Mouse (Mus musculus): ENCODE measurements at regions not wholly inside any gene's neighbourhood (a gene's known extent, or its start where the extent isn't known, plus 50 kb on each side); places are given as distances from the start of the nearest gene placed in this dataset.

- DNase-seq = no peak
Measured at GRCm38 (mm10) chr14:105706756-105707155, 189.9 kb downstream of the Spry2 start.

- DNase-seq = no peak
Measured at GRCm38 (mm10) chr14:105698616-105699015, 198.0 kb downstream of the Spry2 start.

GRCm38 (mm10) chr14:105698086-105698485, 198.5 kb downstream of the Spry2 start:
- DNase-seq = no peak

DNA sequence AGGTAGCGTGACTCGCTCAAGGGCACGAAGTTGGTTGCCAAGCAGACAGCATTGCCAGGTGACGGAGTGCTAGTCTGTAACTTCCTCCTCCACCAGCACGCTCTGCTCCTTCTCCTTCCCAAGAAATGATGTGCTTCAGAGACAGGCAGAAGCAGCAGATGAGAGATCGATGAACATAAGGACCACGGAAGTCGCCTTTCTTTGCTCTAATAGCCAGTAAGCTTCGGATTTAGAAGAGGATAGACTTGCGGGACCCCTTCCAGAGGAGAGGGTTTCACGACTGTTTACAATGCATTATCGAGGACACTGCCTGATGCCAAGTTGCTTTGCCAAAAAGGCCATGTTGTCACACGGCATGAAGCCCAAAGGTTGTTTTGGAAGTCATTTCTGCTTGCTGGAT, 199.2 kb downstream of the Spry2 start:
- DNase-seq = no peak

GRCm38 (mm10) chr14:105694969-105695368, 201.7 kb downstream of the Spry2 start:
- DNase-seq = no peak

GRCm38 (mm10) chr14:105693713-105694112, 202.9 kb downstream of the Spry2 start:
- DNase-seq = no peak

GRCm38 (mm10) chr14:105684826-105685465, 211.7 kb downstream of the Spry2 start:
- DNase-seq = no peak

- no peak for DNase-seq
Measured at GRCm38 (mm10) chr14:105684329-105684728, 212.3 kb downstream of the Spry2 start.

- DNase-seq = no peak
Measured at GRCm38 (mm10) chr14:105676646-105676930, 220.0 kb downstream of the Spry2 start.

DNA sequence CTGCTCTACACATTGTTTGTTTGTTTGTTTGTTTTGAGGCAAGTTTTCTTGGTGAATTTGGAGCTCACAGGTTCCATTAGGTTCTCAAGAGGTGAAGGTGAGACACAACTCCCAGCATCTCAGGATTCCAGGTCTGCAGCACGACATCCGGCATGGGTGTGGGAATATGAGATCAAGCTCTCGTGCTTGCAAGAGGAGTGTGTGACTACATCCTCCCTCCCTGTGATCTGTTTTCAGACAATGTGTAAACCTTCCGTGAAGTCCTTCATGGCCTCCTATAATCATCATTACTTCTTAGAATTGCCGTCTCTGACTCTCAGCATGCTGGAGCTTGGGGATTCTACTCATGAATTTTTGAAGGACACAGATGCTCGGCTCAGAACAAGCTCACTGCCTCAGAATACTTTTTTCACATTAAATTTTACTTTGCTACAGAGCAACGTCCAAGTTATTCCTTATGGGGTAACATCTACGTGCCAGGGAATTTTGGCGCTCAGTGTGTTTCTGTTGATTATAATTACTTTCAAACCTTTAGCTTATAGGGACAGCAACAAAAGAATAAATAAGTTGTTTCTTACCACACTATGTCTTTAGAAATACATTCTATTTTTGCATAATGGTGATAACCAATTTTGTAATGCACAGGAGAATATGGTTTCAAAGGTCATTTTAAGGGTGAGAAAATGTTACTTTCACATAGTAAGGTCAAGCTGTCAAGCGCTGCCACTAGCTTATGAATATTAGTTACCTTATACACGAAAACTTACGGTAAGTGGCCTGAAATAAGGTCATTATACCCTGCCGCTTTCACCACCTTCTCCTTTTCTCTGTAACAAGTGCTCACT, 220.6 kb downstream of the Spry2 start:
- DNase-seq = no peak

- DNase-seq = no peak
Measured at GRCm38 (mm10) chr14:105675006-105675405, 221.6 kb downstream of the Spry2 start.

GRCm38 (mm10) chr14:105668969-105669368, 227.7 kb downstream of the Spry2 start:
- peak; percentile 29 for DNase-seq

GRCm38 (mm10) chr14:105664671-105665198, 231.9 kb downstream of the Spry2 start:
- no peak for DNase-seq

DNA sequence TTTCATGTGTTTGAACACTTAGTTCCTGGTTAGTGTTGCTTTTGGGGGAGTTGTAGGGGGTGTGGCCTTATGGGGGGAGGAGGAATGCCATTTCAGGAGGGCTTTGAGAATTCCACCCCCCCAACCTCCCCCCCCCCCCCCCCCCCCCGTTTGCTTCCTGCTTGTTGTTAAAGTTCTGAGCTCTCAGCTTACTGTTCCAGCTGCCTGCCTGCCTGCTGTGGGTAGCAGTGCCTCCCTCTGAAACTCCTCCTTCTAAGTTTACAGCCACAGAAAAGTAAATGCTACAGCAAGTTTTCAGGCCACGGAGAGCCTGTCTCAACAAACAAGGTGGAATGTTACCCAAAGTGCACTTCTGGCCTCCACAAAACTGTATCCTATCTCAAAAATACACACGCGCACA, 233.1 kb downstream of the Spry2 start:
- no peak for DNase-seq

- no peak for DNase-seq
Measured at GRCm38 (mm10) chr14:105662839-105663238, 233.8 kb downstream of the Spry2 start.

DNA sequence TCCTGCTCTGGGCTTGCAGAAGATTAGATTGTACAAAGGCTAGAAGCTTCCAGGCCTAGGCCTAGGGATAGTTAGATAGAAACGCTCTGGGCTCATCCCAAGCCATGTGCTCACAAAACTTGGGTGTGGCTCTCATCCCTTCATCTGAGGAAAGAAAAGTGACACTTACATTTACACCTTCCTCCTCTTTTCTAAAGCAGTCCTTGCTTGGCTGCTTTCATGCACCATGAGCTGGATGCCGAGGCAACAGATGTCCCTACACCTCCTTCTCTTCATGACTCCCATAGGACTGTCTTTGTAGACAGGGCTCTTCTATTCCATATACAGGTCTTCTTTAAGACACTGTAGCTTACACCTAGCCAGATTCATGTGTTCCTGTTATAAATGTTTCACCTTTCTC, 238.3 kb downstream of the Spry2 start:
- DNase-seq = no peak

- DNase-seq = no peak
Measured at GRCm38 (mm10) chr14:105647166-105647565, 249.5 kb downstream of the Spry2 start.

DNA sequence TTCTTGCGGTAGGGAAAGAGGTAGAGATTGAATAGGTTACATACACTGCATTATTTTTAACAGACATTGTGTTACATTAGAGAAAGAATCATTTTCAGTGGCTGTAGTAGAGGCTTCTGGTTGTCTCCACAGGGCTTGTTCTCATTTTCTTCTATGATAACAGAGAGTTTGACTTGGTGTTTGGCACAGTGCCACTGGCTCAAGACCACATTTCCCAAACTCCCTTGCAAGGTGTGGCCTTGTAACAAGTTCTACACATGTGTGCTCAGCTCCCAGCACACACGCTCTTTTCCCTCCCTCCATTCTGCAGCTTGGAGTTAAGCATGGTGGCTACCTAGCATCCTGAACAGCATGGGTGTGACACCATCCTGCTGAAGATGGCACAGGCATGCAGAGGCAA, 252.2 kb downstream of the Spry2 start:
- DNase-seq = no peak

DNA sequence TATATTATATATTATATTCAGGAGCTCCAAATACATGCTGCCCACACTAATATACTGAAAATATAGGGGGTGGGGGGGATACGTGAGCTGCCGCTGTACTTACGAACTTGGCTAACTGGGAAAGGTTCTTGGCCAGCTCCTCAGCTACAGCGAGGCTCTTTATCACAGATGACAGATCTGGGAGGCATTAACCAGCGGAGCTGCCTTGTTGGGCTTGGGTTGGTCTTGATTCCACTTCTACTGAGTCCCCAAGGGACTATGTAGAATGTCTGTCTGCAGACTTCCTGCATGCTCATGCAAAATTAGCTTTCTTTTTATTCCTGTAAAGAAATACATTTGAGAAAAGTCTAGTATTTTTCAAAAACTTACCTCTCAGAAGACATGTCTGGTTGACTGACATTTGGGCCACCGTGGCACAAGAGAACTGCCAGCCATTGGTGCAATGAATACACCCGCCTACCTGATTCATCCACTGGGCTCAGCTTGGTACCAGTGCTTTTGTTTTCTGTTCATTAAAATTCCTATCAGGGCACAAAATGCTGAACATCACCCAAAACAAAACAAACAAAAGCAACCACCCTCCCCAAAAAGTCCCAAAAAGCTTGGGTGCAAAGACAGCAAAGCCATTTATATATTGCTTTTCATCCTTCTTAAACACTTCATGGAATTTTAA, 253.2 kb downstream of the Spry2 start:
- no peak for DNase-seq

- DNase-seq = no peak
Measured at GRCm38 (mm10) chr14:105632335-105632734, 264.3 kb downstream of the Spry2 start.

- DNase-seq = no peak
Measured at GRCm38 (mm10) chr14:105631681-105632031, 265.0 kb downstream of the Spry2 start.

- DNase-seq = no peak
Measured at GRCm38 (mm10) chr14:105630867-105631680, 265.5 kb downstream of the Spry2 start.
